Mouse (Mus musculus): Measurements from ENCODE around the gene Gm3336.

DNA sequence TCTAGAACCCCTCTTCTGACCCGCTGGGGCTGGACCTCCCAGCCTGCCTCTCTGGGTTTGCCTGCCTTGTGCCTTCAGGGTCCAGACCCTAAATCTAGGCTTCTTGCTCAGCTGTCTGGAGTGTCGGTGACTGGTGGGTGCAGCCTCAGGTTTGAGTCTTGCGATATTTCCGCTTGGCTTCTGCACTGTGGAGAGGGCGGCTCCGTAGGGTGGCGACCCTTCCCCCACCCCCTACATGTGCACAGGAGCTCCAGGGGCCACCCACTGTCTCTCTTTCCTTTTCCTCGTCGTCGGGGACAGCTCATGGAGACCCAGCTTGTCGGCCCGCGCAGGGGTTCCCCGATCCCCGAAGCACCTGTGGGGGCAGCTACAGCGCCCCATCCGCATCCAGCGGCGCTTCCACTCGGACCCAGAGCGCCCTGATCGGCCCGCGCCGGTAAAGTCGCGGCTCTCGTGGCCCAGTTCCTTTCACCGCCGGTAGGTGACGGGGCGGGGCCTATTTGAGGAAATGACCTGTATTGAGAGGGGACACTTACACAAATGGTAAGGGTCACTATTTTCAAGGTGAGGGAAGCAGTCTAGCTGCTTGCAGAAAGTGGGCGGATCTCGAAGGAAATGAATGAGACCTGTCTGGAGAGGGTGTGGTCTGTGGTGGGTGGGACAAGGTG, 11.6 kb downstream of the Gm3336 start:
- no peak for TF ChIP-seq POLR2AphosphoS2 (IDR thresholded peaks at IDR 0.05; ENCODE audit: insufficient read length, low read depth)
- TF ChIP-seq POLR2A (IDR thresholded peaks at IDR 0.05; ENCODE audit: insufficient read length, low read depth), result no peak
- TF ChIP-seq USF1 (IDR thresholded peaks at IDR 0.05; ENCODE audit: low read depth), result no peak
- no peak for TF ChIP-seq REST (IDR thresholded peaks at IDR 0.05; ENCODE audit: insufficient read depth, insufficient read length)
- TF ChIP-seq TCF3 (IDR thresholded peaks at IDR 0.05; ENCODE audit: insufficient read length, low read depth), result no peak
- no peak for TF ChIP-seq CEBPB (IDR thresholded peaks at IDR 0.05; ENCODE audit: insufficient read depth, poor library complexity, severe bottlenecking)
- no peak for TF ChIP-seq MYOG (IDR thresholded peaks at IDR 0.05; ENCODE audit: control insufficient read depth in 1 of 3, insufficient read depth in 1 of 3, insufficient read length in 2 of 3, low read depth in 2 of 3)
- TF ChIP-seq TCF12 (IDR thresholded peaks at IDR 0.05; ENCODE audit: insufficient read depth, poor library complexity, severe bottlenecking), result no peak
- TF ChIP-seq E2F4 (IDR thresholded peaks at IDR 0.05; ENCODE audit: insufficient read depth), result no peak
